Mouse (Mus musculus): ENCODE results near the gene Dpf1. TPM values are rescaled to one million over a fixed set of nuclear protein-coding genes. Genes with fewer than 3 reads are reported as not detected.

The Dpf1 gene
- total and polyA plus RNA-seq, 3 experiments = 10.2 to 17.3 TPM; not detected in 1

DNA sequence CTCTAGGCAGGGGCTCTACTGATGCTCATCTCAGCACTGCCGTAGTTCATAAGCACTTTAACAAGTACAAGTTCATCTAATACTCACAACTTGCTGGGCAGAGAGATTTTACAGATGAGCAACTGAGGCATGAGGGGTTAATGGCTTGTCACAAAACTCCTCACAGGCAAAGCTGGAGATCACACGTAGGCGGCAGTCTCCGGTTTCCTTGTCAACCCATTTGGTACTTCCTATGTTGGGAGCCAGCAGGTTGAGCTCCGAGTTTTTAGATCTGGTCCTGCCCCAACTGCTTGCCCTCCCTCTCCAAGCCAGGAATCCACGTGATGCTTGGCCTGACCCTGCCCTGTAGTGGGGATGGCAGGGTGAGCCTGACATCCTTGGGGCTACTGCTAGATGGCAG, 23.3 kb downstream of the Dpf1 start:
- no peaks in the 10 kb centered on the region for H3K27me3 ChIP-seq (ENCODE audit: control insufficient read depth in 1 of 2, insufficient read depth in 2 of 2, low read length in 2 of 2)
- H3K9me3 ChIP-seq (replicated peaks; ENCODE audit: insufficient read depth, low read length) = no peaks in the 10 kb centered on the region
- H3K4me1 ChIP-seq (ENCODE audit: control insufficient read depth in 1 of 2, insufficient read depth in 2 of 2, low read length in 2 of 2) = no peaks in the 10 kb centered on the region
- DNase-seq (ENCODE audit: low read depth, low spot score) = no peak
- TF ChIP-seq TAL1 (IDR thresholded peaks at IDR 0.05; ENCODE audit: low read length) (no peak), UBTF (IDR thresholded peaks at IDR 0.05; ENCODE audit: borderline replicate concordance, insufficient read depth, low read depth, low read length) (no peak), MAZ (IDR thresholded peaks at IDR 0.05; ENCODE audit: low read depth, low read length) (no peak), HCFC1 (IDR thresholded peaks at IDR 0.05; ENCODE audit: low read depth, low read length) (no peak), EP300 (IDR thresholded peaks at IDR 0.05; ENCODE audit: low read depth in 1 of 2, low read length in 2 of 2) (no peak), MYC (IDR thresholded peaks at IDR 0.05; ENCODE audit: low read depth, low read length) (no peak), USF2 (IDR thresholded peaks at IDR 0.05; ENCODE audit: borderline replicate concordance in 1 of 2, insufficient read depth in 1 of 2, low read depth in 1 of 2, low read length in 2 of 2) (no peak), NELFE (IDR thresholded peaks at IDR 0.05; ENCODE audit: low read depth, low read length) (no peak), USF1 (IDR thresholded peaks at IDR 0.05; ENCODE audit: low read depth, low read length) (no peak), BHLHE40 (IDR thresholded peaks at IDR 0.05; ENCODE audit: borderline replicate concordance, low read depth, low read length) (no peak), TBP (IDR thresholded peaks at IDR 0.05; ENCODE audit: low read depth, low read length) (no peak)
- peaks cover 0 to 3% of the 10 kb centered on the region in 2 experiments; a peak in 1 of 4 replicates for H3K36me3 ChIP-seq (ENCODE audit: control insufficient read depth in 1 of 2, insufficient read depth in 2 of 2, low read length in 2 of 2)
- H3K79me2 ChIP-seq (ENCODE audit: control insufficient read depth, insufficient read depth, low read length, poor library complexity) = no peaks in the 10 kb centered on the region
- no peak overlapping the region for H3K9ac ChIP-seq (ENCODE audit: control insufficient read depth, low read depth, low read length, poor library complexity, severe bottlenecking)
- H3K27ac ChIP-seq (ENCODE audit: control insufficient read depth, low read depth, low read length) = no peak overlapping the region
- no peak overlapping the region for H3K4me3 ChIP-seq (ENCODE audit: control insufficient read depth in 1 of 2, insufficient read depth in 1 of 2, low read depth in 2 of 2, low read length in 2 of 2)

DNA sequence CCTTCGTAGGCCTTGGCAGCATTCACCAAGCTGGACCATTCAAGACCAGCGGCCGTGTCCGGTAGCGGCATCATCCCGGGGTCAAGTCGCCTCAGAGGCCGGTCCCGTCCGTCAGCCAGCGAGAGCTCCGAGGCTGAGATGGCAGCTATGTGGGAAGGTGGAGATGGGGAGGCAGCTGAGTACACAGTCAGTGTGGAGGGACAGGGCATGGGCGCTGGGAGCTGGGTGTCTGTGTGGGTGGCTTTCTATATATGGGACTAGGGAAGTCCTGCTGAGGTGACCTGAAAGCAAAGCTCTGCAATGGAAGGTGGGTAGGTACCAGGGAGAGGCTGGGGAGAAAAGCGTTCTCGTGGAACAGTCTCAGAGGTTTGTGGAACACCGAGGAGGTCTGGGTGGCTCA, 25.2 kb downstream of the Dpf1 start:
- no peak for TF ChIP-seq ZNF384 (IDR thresholded peaks at IDR 0.05; ENCODE audit: low read depth, low read length)
- no peak for TF ChIP-seq NELFE (IDR thresholded peaks at IDR 0.05; ENCODE audit: low read depth, low read length)
- no peak for TF ChIP-seq ZMIZ1 (IDR thresholded peaks at IDR 0.05; ENCODE audit: low read depth, low read length)
- no peak for TF ChIP-seq MAFK (IDR thresholded peaks at IDR 0.05; ENCODE audit: borderline replicate concordance, low read depth, low read length)
- Histone ChIP-seq H3K9ac (ENCODE audit: control insufficient read depth, low read depth, low read length, poor library complexity, severe bottlenecking) (no peak overlapping the region), H3K4me3 (ENCODE audit: control insufficient read depth in 1 of 2, insufficient read depth in 1 of 2, low read depth in 2 of 2, low read length in 2 of 2) (no peak overlapping the region), H3K27me3 (ENCODE audit: control insufficient read depth in 1 of 2, insufficient read depth in 2 of 2, low read length in 2 of 2) (no peaks in the 10 kb centered on the region), H3K9me3 (replicated peaks; ENCODE audit: insufficient read depth, low read length) (no peaks in the 10 kb centered on the region), H3K36me3 (ENCODE audit: control insufficient read depth in 1 of 2, insufficient read depth in 2 of 2, low read length in 2 of 2) (peaks cover 0 to 3% of the 10 kb centered on the region in 2 experiments; a peak in 1 of 4 replicates), H3K27ac (ENCODE audit: control insufficient read depth, low read depth, low read length) (no peak overlapping the region), H3K4me1 (ENCODE audit: control insufficient read depth in 1 of 2, insufficient read depth in 2 of 2, low read length in 2 of 2) (no peaks in the 10 kb centered on the region), H3K79me2 (ENCODE audit: control insufficient read depth, insufficient read depth, low read length, poor library complexity) (no peaks in the 10 kb centered on the region)
- no peak for DNase-seq (ENCODE audit: low read depth, low spot score)

DNA sequence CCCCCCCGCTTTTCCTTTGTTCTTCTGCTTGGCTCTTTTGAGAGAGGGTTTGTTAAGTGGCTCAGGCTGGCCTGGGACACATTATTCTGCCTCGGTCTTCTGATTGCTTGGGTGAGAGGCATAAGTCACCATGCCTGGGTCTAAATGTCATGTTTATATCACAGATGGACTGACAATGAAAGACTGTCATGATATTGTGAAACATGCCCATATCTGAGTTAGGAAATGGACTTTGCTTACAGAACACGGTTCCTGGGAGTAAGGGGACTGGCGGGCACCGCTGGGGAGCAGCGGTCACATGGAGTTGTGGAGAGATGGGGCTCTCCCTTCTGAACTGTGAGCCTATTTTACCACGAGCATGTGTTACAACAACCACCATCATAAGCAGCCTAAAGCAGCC, 30.4 kb downstream of the Dpf1 start:
- TF ChIP-seq CTCF (IDR thresholded peaks at IDR 0.05 in 2 of 3, conservative IDR thresholded peaks at IDR 0.05 in 1 of 3; ENCODE audit: control insufficient read depth in 1 of 3, insufficient read depth in 1 of 3, low read depth in 2 of 3, low read length in 3 of 3, poor library complexity in 1 of 3, severe bottlenecking in 1 of 3) = no peak
- no peak for TF ChIP-seq UBTF (IDR thresholded peaks at IDR 0.05; ENCODE audit: borderline replicate concordance, insufficient read depth, low read depth, low read length)
- TF ChIP-seq E2F4 (IDR thresholded peaks at IDR 0.05; ENCODE audit: borderline replicate concordance, low read depth, low read length) = no peak
- TF ChIP-seq MXI1 (IDR thresholded peaks at IDR 0.05; ENCODE audit: low read depth, low read length) = no peak
- TF ChIP-seq ELF1 (IDR thresholded peaks at IDR 0.05; ENCODE audit: low read depth, low read length) = no peak
- TF ChIP-seq SIN3A (IDR thresholded peaks at IDR 0.05; ENCODE audit: low read length) = no peak
- TF ChIP-seq TAL1 (IDR thresholded peaks at IDR 0.05; ENCODE audit: low read length) = no peak
- TF ChIP-seq MAFK (IDR thresholded peaks at IDR 0.05; ENCODE audit: borderline replicate concordance, low read depth, low read length) = no peak
- no peak for TF ChIP-seq RAD21 (IDR thresholded peaks at IDR 0.05; ENCODE audit: low read depth, low read length)
- no peak for TF ChIP-seq SMC3 (IDR thresholded peaks at IDR 0.05; ENCODE audit: low read depth, low read length)
- TF ChIP-seq NELFE (IDR thresholded peaks at IDR 0.05; ENCODE audit: low read depth, low read length) = no peak
- no peak for TF ChIP-seq TBP (IDR thresholded peaks at IDR 0.05; ENCODE audit: low read depth, low read length)
- TF ChIP-seq POLR2AphosphoS2 (IDR thresholded peaks at IDR 0.05; ENCODE audit: low read length) = no peak
- no peak for TF ChIP-seq CHD2 (IDR thresholded peaks at IDR 0.05; ENCODE audit: low read length)
- no peak for TF ChIP-seq USF2 (IDR thresholded peaks at IDR 0.05; ENCODE audit: borderline replicate concordance in 1 of 2, insufficient read depth in 1 of 2, low read depth in 1 of 2, low read length in 2 of 2)
- TF ChIP-seq GABPA (IDR thresholded peaks at IDR 0.05; ENCODE audit: low read depth, low read length) = no peak
- H3K4me3 ChIP-seq (ENCODE audit: control insufficient read depth in 1 of 2, insufficient read depth in 1 of 2, low read depth in 2 of 2, low read length in 2 of 2) = no peak overlapping the region
- peaks cover 11 to 25% of the 10 kb centered on the region in 2 experiments; a peak in 3 of 4 replicates for H3K4me1 ChIP-seq (ENCODE audit: control insufficient read depth in 1 of 2, insufficient read depth in 2 of 2, low read length in 2 of 2)
- H3K27me3 ChIP-seq (ENCODE audit: control insufficient read depth in 1 of 2, insufficient read depth in 2 of 2, low read length in 2 of 2) = no peaks in the 10 kb centered on the region
- H3K27ac ChIP-seq (ENCODE audit: control insufficient read depth, low read depth, low read length) = no peak overlapping the region
- H3K9me3 ChIP-seq (replicated peaks; ENCODE audit: insufficient read depth, low read length) = no peaks in the 10 kb centered on the region
- DNase-seq (ENCODE audit: low read depth, low spot score) = no peak
- peaks cover 19% of the 10 kb centered on the region for H3K79me2 ChIP-seq (ENCODE audit: control insufficient read depth, insufficient read depth, low read length, poor library complexity)
- no peak overlapping the region for H3K9ac ChIP-seq (ENCODE audit: control insufficient read depth, low read depth, low read length, poor library complexity, severe bottlenecking)
- peaks cover 6 to 19% of the 10 kb centered on the region in 2 experiments; a peak in 3 of 4 replicates for H3K36me3 ChIP-seq (ENCODE audit: control insufficient read depth in 1 of 2, insufficient read depth in 2 of 2, low read length in 2 of 2)
